Mouse (Mus musculus): Measurements from ENCODE around the gene Them4. TPM values are rescaled to one million over a fixed set of nuclear protein-coding genes. Genes with fewer than 3 reads are reported as not detected.
A peak's percentile ranks its signal among the peaks of the same experiment; 100 is the strongest.

Them4 gene
- polyA plus RNA-seq, 1 experiment: 2.1 TPM

DNA sequence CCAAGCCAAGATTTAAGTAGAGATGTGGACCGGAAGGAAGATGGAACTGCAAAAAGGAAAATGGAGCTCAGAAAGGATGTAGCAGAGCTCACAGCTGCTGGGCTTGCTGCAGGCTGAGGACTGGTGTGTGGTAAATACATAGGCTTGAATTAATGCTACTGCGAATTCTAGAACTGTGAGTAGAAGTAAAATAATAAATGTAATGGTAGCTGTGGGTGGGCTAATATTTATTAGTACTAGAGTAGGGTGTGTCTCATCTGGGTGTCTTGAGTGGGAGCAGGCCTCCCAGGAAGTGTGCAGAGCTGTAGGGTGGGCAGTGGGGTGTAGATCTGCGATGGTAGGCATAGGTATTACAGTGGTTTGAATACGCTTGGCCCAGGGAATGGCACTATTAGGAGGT, 24.6 kb downstream of the Them4 start:
- TF ChIP-seq POLR2A (IDR thresholded peaks at IDR 0.05; ENCODE audit: borderline replicate concordance, extremely low read depth, low read depth, low read length): no peak
- TF ChIP-seq CTCF (IDR thresholded peaks at IDR 0.05; ENCODE audit: insufficient read depth, low read length): no peak
- WGBS: 94% methylated on average over 4 of the region's 4 CpGs
- Histone ChIP-seq H3K4me3 (replicated peaks; ENCODE audit: extremely low read depth, low read depth, low read length) (no peak overlapping the region), H3K4me1 (ENCODE audit: control insufficient read depth, insufficient read depth, low read length) (no peaks in the 10 kb centered on the region)
- DNase-seq: no peak

DNA sequence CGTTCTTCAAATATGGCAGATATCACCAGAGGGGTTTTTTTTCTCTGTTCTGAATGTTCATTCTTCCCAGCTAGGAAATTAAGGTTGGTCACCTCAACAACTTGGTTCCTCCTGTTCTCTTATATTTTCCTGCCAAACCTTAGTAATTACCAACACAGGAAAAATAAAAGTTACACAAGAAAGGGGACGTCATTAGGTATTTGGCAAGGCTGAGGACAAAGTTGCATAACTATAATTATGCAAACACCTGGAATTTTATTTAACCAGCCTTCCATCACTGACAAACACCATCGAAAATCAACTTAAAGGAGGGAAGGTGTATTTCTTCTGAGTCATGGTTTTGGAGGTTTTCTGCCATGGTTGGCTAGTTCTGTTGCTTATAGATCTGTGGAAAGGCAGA, 28.6 kb downstream of the Them4 start:
- Histone ChIP-seq H3K4me3 (replicated peaks; ENCODE audit: extremely low read depth, low read depth, low read length) (no peak overlapping the region), H3K4me1 (ENCODE audit: control insufficient read depth, insufficient read depth, low read length) (no peaks in the 10 kb centered on the region)
- DNase-seq: no peak
- 56% methylated on average over 3 of the region's 3 CpGs for WGBS
- TF ChIP-seq CTCF (IDR thresholded peaks at IDR 0.05; ENCODE audit: insufficient read depth, low read length): no peak
- TF ChIP-seq POLR2A (IDR thresholded peaks at IDR 0.05; ENCODE audit: borderline replicate concordance, extremely low read depth, low read depth, low read length): no peak

DNA sequence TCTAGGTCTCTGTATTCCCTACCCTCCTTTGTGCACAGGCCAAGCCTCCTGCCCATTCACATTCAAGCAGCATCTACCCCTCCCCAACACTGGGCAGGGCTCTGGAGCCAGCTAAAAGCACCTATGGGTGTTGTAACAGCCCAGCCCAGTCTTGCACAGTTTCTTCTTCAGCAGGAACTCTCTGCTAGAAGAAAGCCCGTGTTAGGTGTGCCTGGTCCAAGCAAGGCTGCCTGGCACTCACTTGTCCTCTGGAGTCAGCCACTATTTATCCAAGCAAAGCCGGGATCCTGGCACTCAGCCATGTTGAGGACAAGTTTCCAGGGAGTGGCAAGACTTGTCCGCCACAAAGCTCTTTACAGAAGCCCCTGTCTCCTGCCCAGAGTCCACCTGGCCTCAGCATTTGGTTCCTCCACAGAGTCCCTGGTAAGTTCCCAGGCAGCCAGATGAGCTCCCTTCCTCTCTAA, 32.1 kb downstream of the Them4 start, which contains the start of gene Them5:
Gene Them5, plus strand, starts transcription at position 141 of the 464 bp plus-strand sequence.
- WGBS: 17% methylated on average over 3 of the region's 3 CpGs
- Histone ChIP-seq H3K4me1 (ENCODE audit: control insufficient read depth, insufficient read depth, low read length) (no peaks in the 10 kb centered on the region), H3K4me3 (replicated peaks; ENCODE audit: extremely low read depth, low read depth, low read length) (no peak within 1 kb of the TSS)
- TF ChIP-seq POLR2A (IDR thresholded peaks at IDR 0.05; ENCODE audit: borderline replicate concordance, extremely low read depth, low read depth, low read length): no peak
- TF ChIP-seq CTCF (IDR thresholded peaks at IDR 0.05; ENCODE audit: insufficient read depth, low read length): no peak
- no peak for DNase-seq

DNA sequence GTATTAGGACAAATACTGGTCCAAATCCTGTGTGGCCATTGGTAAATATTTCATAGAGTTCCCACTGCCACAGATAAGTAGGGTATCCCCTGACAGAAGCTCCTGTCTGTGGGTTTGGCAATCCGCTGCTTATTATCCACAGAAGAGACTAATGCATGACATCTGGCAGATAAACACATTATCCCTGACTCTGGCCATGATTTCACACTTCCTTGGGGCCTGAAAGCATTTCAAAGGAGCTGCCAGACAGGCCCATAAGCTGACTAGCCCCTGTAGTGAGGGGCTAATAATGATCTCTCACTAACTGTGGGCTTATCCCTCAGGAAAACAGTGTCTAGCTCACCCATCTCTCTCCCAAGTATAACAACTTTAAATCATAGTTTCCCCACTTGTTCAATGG, 32.7 kb downstream of the Them4 start:
- H3K4me1 ChIP-seq (ENCODE audit: control insufficient read depth, insufficient read depth, low read length): no peaks in the 10 kb centered on the region
- TF ChIP-seq POLR2A (IDR thresholded peaks at IDR 0.05; ENCODE audit: borderline replicate concordance, extremely low read depth, low read depth, low read length): no peak
- no peak for TF ChIP-seq CTCF (IDR thresholded peaks at IDR 0.05; ENCODE audit: insufficient read depth, low read length)
- no peak for DNase-seq
- no peak overlapping the region for H3K4me3 ChIP-seq (replicated peaks; ENCODE audit: extremely low read depth, low read depth, low read length)
- WGBS: 74% methylated on average over 1 of the region's 1 CpGs

DNA sequence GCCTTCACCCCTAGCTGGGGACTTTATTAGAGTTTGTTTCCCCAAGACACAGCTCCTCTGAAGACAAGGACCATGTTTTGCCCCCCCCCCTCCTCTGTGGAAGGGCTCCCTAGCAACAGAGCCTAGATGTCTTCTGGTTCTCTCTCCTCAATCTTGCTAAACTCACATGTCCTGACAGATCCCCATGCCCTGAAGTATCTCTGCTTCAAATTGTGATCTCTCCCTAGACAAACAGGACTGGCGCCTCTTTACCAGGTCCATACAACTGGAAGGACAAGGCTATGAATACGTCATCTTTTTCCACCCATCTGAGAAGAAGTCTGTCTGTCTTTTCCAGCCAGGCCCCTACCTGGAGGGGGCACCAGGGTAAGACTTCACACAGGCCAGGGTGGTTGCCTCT, 34.3 kb downstream of the Them4 start:
- 75% methylated on average over 2 of the region's 2 CpGs for WGBS

DNA sequence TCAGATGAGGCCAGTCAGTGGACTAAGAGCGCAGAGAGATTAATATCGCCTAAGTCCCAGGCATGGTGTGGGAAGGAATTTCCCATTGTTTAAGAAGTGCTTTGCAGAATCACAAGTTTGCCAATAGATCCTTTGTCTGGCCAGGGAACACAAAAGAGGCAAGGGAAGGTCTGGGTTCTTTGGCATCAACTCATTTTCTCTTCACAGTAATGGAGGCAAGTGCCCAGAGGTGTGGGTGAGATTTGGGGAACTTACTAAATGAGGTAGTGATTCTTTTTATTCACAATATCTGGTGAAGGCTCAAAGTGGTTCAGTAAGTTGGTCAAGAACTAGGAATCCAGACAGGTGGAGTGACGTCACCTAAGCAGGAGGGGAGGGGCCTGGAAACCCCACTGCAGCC, 35.0 kb downstream of the Them4 start:
- DNase-seq: no peak
- 64% methylated on average over 3 of the region's 3 CpGs for WGBS
- TF ChIP-seq CTCF (IDR thresholded peaks at IDR 0.05; ENCODE audit: insufficient read depth, low read length) (no peak), POLR2A (IDR thresholded peaks at IDR 0.05; ENCODE audit: borderline replicate concordance, extremely low read depth, low read depth, low read length) (no peak)

More for the DNA sequence above, 34.3 kb downstream of the Them4 start:
- Histone ChIP-seq H3K4me3 (replicated peaks; ENCODE audit: extremely low read depth, low read depth, low read length) (no peak overlapping the region), H3K4me1 (ENCODE audit: control insufficient read depth, insufficient read depth, low read length) (no peaks in the 10 kb centered on the region)
- no peak for DNase-seq
- TF ChIP-seq CTCF (IDR thresholded peaks at IDR 0.05; ENCODE audit: insufficient read depth, low read length): no peak
- no peak for TF ChIP-seq POLR2A (IDR thresholded peaks at IDR 0.05; ENCODE audit: borderline replicate concordance, extremely low read depth, low read depth, low read length)

DNA sequence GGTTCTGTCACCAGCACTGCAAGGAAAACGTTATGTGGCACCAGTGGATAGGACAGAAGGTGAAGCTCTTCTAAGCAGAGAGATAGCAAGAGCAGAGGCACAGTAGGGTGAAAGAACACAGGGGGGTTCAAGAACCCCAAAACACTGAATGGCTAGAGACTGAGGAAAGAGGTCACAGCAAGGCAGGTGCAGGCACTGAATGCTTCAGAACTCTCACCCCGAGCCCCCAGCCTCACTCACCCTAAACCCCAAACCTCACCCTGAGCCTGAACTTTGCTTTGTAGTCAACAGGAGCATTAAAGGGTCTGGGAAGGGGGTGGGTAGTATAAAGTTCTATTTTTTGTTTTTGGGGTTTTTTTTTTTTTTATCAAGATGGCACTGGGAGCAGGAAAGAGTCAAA, 38.3 kb downstream of the Them4 start:
- TF ChIP-seq POLR2A (IDR thresholded peaks at IDR 0.05; ENCODE audit: borderline replicate concordance, extremely low read depth, low read depth, low read length) (no peak), CTCF (IDR thresholded peaks at IDR 0.05; ENCODE audit: insufficient read depth, low read length) (no peak)
- 67% methylated on average over 2 of the region's 2 CpGs for WGBS
- no peak overlapping the region for H3K4me3 ChIP-seq (replicated peaks; ENCODE audit: extremely low read depth, low read depth, low read length)

More for the DNA sequence above, 35.0 kb downstream of the Them4 start:
- no peak overlapping the region for H3K4me3 ChIP-seq (replicated peaks; ENCODE audit: extremely low read depth, low read depth, low read length)
- no peaks in the 10 kb centered on the region for H3K4me1 ChIP-seq (ENCODE audit: control insufficient read depth, insufficient read depth, low read length)

DNA sequence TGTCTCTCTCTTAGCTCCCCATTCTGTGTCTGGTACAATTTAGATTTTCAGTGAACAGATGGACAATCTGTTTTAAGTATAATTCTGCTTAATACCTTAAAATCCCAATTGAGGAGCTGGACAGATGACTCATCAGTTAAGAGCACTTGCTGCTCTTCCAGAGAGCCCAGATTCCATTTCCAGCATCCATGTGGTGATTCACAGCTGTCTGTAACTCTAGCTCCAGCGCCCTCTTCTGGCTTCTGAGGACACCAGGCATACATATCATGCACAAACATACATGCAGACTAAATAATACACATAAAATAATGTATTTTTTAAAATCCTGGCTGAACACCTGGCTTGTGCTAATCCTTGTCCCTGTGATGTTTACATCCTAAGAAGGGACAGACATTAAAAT, 50.9 kb downstream of the Them4 start:
- TF ChIP-seq CTCF (IDR thresholded peaks at IDR 0.05; ENCODE audit: insufficient read depth, low read length) (no peak), POLR2A (IDR thresholded peaks at IDR 0.05; ENCODE audit: borderline replicate concordance, extremely low read depth, low read depth, low read length) (no peak)
- DNase-seq: no peak
- H3K4me3 ChIP-seq (replicated peaks; ENCODE audit: extremely low read depth, low read depth, low read length): no peak overlapping the region
- no peaks in the 10 kb centered on the region for H3K4me1 ChIP-seq (ENCODE audit: control insufficient read depth, insufficient read depth, low read length)
- WGBS: 0% methylated on average over 1 of the region's 1 CpGs

More for the DNA sequence above, 38.3 kb downstream of the Them4 start:
- DNase-seq: no peak
- H3K4me1 ChIP-seq (ENCODE audit: control insufficient read depth, insufficient read depth, low read length): no peaks in the 10 kb centered on the region

DNA sequence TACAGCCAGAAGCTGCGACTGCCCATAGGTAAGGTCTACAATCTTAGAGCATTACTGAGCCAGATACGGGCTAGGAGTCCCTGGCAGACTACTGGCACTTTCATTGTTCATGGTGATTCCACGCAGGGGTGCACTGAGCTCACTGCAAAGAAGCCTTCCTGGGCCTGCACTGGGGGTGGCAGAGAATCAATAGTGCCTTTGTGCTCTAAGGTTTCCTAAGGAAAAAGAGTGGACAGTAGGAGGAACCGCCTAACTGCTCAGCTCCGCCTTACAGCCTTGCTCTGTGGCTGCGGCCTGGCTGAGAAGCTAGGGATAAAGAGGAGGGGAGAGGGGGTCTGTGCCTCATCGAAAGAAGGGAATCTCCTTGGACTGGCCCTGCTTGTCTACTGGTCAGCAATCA, 52.2 kb downstream of the Them4 start, which contains the start of gene C2cd4d:
Gene C2cd4d, plus strand, starts transcription at position 301 of the 400 bp plus-strand sequence.
- TF ChIP-seq POLR2A (IDR thresholded peaks at IDR 0.05; ENCODE audit: borderline replicate concordance, extremely low read depth, low read depth, low read length): no peak
- TF ChIP-seq CTCF (IDR thresholded peaks at IDR 0.05; ENCODE audit: insufficient read depth, low read length): no peak
- no peaks in the 10 kb centered on the region for H3K4me1 ChIP-seq (ENCODE audit: control insufficient read depth, insufficient read depth, low read length)
- H3K4me3 ChIP-seq (replicated peaks; ENCODE audit: extremely low read depth, low read depth, low read length): no peak within 1 kb of the TSS
- WGBS: 75% methylated on average over 7 of the region's 7 CpGs
- no peak for DNase-seq

DNA sequence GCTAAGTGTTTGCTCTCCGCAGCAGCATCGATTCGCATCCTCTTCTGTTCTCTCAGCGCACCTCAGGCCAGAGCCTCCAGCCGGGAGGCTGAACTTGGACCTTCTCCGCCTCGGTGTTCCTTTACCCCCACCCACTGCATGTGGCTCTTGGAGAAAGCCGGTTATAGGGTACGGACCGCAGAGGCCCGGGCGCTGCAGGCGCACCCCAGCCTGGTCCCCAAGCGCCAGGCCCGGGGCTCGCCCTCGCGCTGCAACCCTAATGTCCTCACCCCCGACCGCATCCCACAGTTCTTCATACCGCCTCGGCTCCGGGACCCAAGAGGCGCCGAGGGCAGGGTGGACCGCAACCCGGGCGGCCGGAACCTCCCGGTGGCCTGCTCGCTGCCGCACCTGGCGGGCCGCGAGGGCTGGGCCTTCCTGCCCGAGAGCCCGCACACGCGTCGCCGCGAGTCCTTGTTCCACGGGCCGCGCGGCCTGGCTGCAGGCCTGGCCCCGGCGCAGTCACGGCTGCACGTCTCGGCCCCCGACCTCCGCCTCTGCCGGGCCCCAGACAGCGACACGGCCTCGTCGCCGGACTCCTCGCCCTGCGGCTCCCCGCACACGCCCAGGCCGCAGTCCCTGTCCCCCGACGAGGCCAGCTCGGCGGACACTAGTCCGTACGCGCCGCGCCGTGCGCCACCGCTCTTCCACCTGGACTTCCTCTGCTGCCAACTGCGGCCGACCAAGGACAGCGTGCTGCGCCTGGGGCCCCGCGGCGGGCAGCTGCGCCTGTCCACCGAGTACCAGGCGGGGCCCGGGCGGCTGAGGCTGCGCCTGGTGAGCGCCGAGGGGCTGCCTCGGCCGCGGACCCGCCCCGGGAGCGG, 53.6 kb downstream of the Them4 start:
- DNase-seq: peak; percentile 37
- WGBS: 8% methylated on average over 97 of the region's 97 CpGs
- H3K4me1 ChIP-seq (ENCODE audit: control insufficient read depth, insufficient read depth, low read length): no peaks in the 10 kb centered on the region
- TF ChIP-seq CTCF (IDR thresholded peaks at IDR 0.05; ENCODE audit: insufficient read depth, low read length) (no peak), POLR2A (IDR thresholded peaks at IDR 0.05; ENCODE audit: borderline replicate concordance, extremely low read depth, low read depth, low read length) (no peak)
- H3K4me3 ChIP-seq (replicated peaks; ENCODE audit: extremely low read depth, low read depth, low read length): peak overlapping the region; percentile 5
